Mouse (Mus musculus) heart, embryonic 16.5 days (tissue): ENCODE data around the gene Sypl. TPM values are rescaled to one million over a fixed set of nuclear protein-coding genes. Genes with fewer than 3 reads are reported as not detected.

Experiments used
- ATAC-seq: fragments of 200-750 bp; cut with Nextera tagmentation; replicated peaks from 2 replicates; pipeline ENCODE4 v1.8.0; 2017; ENCODE audit warnings: moderate number of reproducible peaks; ENCODE audit not compliant: insufficient read depth, low FRiP score; ENCODE audit errors: extremely low read depth
- H3K27ac ChIP-seq: fragments of 300-500 bp; sonication (generic); 2 replicates; pipeline ENCODE4 v1.5.1; 2014; ENCODE audit warnings: mild to moderate bottlenecking, low read length, control low read depth, moderate library complexity
- H3K27me3 ChIP-seq: fragments of 300-500 bp; sonication (generic); 2 replicates; pipeline ENCODE4 v1.6.1; 2014; ENCODE audit warnings: low read length, mixed read lengths; ENCODE audit not compliant: control insufficient read depth, insufficient read depth
- H3K36me3 ChIP-seq: fragments of 300-500 bp; sonication (generic); 2 replicates; pipeline ENCODE4 v1.6.1; 2014; ENCODE audit not compliant: control insufficient read depth, insufficient read depth
- H3K4me1 ChIP-seq: fragments of 300-500 bp; sonication (generic); 2 replicates; pipeline ENCODE4 v1.6.1; 2014; ENCODE audit warnings: low read length, mixed read lengths; ENCODE audit not compliant: control insufficient read depth, insufficient read depth
- H3K4me2 ChIP-seq: fragments of 300-500 bp; sonication (generic); 2 replicates; pipeline ENCODE4 v1.6.1; 2014; ENCODE audit warnings: low read depth, mild to moderate bottlenecking, control low read depth, low read length
- H3K4me3 ChIP-seq: fragments of 300-500 bp; sonication (generic); 2 replicates; pipeline ENCODE4 v1.5.1; 2014; ENCODE audit warnings: mild to moderate bottlenecking, control low read depth, low read length
- H3K9ac ChIP-seq: fragments of 300-500 bp; sonication (generic); 2 replicates; pipeline ENCODE4 v1.6.1; 2014; ENCODE audit warnings: low read length, control low read depth
- H3K9me3 ChIP-seq: fragments of 300-500 bp; sonication (generic); replicated peaks from 2 replicates; pipeline ENCODE4 v1.6.1; 2016; ENCODE audit warnings: low read length; ENCODE audit not compliant: control insufficient read depth
- WGBS: fragments of 180-500 bp; shearing (Covaris S2); extraction: QIAGEN DNeasy Blood & Tissue Kit; methylation state at CpG from one replicate; pipeline ENCODE4 v1.1.7; 2014; 5-methylcytosine and 5-hydroxymethylcytosine counted together
- polyA plus RNA-seq: library from polyadenylated mRNA; unstranded; fragments of >200 nt; fragmentation: Nextera tagmentation; extraction: Ambion mirVana; gene quantifications from 2 replicates; pipeline ENCODE4 v1.2.1, GENCODE M21; 2015

Sypl gene
- polyA plus RNA-seq, 1 experiment from 2014 or later, result 127 TPM

DNA sequence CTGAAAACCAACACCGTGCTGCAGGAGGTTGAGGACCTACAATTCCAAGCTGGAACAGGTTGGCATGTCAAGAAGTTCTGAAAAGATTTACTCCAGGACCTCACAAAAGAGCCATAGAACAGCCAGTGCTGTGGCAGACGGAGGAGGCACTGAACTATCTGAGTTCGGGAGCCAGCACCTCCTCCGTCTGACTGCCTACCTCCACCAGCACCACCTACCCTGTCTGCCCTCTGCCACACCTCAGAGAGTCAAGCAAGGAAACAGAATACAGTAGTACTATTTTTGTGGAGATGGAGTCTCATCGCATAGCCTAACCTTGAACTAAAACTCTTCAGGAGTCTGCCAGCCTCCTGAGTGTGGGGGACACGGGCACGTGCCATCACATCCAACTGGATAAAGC is 23.1 kb upstream of the Sypl start:
- no peaks in the 10 kb centered on the region for H3K36me3 ChIP-seq
- WGBS, result 79% methylated on average over 7 of the region's 7 CpGs
- no peak overlapping the region for H3K4me3 ChIP-seq
- no peaks in the 10 kb centered on the region for H3K27me3 ChIP-seq
- no peak overlapping the region for H3K27ac ChIP-seq
- no peak for ATAC-seq
- H3K9me3 ChIP-seq, result no peaks in the 10 kb centered on the region
- H3K9ac ChIP-seq, result no peak overlapping the region
- H3K4me1 ChIP-seq, result peaks cover 11% of the 10 kb centered on the region
- H3K4me2 ChIP-seq, result no peak overlapping the region

DNA sequence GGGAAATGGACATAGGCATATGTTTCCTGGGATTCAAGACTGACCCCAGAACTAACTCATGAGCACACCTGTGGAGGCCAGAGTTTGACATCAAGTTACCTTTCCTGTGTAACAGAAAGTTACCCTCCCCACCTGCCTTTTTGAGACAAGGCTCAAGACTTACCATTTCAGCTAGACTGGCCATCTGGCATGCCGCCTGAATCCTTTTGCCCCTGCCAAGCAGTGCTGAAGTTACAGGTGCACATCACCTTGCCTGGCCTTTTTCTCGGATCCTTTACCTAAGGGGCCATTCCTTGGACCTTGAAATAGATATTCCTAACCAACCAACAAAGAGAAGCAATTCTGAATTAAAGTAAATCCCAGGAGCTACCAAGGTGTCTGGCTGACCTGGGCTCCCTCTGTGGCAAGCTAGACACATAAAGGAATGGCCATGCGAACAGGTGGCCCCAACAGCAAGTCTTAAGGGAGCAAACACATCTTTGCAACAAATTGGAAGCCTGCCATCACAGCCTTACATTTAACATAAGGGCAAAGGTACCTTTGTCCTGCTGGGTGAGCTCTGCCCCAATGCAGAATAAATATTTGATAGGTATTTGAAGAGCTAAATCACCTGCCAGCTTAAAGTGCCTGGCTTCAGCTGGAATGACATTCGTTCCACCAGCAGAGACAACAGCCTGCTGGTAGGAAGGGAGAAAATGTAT is 17.3 kb upstream of the Sypl start:
- Histone ChIP-seq H3K4me3 (no peak overlapping the region), H3K9ac (no peak overlapping the region), H3K9me3 (no peaks in the 10 kb centered on the region), H3K4me2 (no peak overlapping the region), H3K27ac (no peak overlapping the region), H3K4me1 (no peaks in the 10 kb centered on the region), H3K36me3 (no peaks in the 10 kb centered on the region), H3K27me3 (no peaks in the 10 kb centered on the region)
- 72% methylated on average over 4 of the region's 4 CpGs for WGBS
- no peak for ATAC-seq

DNA sequence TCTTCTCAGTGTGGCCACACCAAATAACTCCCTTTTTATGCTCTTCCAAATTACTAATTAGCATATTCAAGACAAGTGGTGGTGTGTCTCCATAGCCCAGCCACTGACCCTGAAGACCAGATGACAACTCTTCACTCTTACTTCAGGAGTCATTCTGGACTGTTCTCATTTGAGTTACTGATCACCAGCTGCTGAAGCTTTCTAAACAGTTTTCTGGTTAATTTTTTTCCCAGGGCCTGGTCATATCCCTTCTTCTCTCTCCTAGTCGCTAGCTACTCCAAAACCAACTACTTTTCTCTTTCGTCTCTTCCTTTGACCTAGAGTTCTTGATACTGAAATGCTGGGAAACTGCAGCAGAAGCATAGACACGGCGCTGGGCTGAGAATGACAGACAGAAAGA is 12.6 kb upstream of the Sypl start:
- no peaks in the 10 kb centered on the region for H3K36me3 ChIP-seq
- H3K27me3 ChIP-seq, result no peaks in the 10 kb centered on the region
- no peak overlapping the region for H3K4me2 ChIP-seq
- H3K27ac ChIP-seq, result no peak overlapping the region
- 87% methylated on average over 4 of the region's 4 CpGs for WGBS
- H3K9me3 ChIP-seq, result no peaks in the 10 kb centered on the region
- no peak overlapping the region for H3K4me3 ChIP-seq
- H3K9ac ChIP-seq, result no peak overlapping the region
- ATAC-seq, result no peak
- H3K4me1 ChIP-seq, result peaks cover 2% of the 10 kb centered on the region; the same call in 1 of the 2 replicates

DNA sequence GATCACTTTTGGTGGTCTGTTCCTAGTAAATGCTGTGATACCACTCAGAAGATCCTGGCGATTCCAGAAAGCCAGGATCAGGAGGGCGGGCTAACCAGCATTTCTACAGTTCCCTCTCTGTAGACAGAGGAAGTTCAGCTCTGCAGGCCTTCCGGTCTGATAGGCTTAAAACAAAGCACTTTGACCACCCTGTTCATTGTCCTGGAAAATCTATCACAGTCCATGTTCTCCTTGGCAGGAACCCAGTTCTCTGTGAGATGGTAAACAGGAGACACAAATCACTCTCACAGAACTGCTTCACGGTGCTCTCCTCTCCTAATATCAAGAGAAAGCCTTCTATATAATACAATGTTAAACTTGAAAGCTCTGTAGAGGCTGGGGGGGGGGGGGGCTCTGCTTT is 10.3 kb upstream of the Sypl start:
- peak; percentile 72; the same call in 1 of the 2 replicates for ATAC-seq
- H3K9me3 ChIP-seq, result no peaks in the 10 kb centered on the region
- H3K9ac ChIP-seq, result no peak overlapping the region
- peaks cover 2% of the 10 kb centered on the region; the same call in 1 of the 2 replicates for H3K4me1 ChIP-seq
- H3K4me2 ChIP-seq, result no peak overlapping the region
- peak overlapping the region; percentile 74 for H3K27ac ChIP-seq
- no peak overlapping the region for H3K4me3 ChIP-seq
- 50% methylated on average over 4 of the region's 4 CpGs for WGBS
- H3K27me3 ChIP-seq, result no peaks in the 10 kb centered on the region
- H3K36me3 ChIP-seq, result no peaks in the 10 kb centered on the region

DNA sequence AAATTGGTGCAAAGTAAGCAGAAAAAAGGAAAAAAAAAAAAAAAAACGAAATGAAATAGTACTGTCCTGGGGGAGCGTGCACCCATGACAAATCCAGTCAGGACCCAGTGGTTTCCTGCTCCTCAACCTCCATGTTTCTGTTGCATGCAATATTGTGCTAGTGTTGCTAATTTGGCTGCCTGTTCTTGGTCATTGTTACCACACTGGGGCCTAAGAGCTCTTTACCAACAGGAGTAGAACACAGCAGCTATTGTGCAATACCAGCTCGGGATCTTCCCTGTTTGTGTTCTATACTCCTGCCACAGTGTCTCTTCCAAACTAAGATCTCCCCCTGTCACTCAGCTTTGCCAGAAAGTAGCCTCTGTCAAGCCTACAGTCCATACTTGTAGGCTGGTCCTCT is 9.7 kb upstream of the Sypl start:
- WGBS, result 68% methylated on average over 3 of the region's 3 CpGs
- ATAC-seq, result no peak
- Histone ChIP-seq H3K9me3 (no peaks in the 10 kb centered on the region), H3K36me3 (no peaks in the 10 kb centered on the region), H3K4me3 (no peak overlapping the region), H3K4me1 (peaks cover 2% of the 10 kb centered on the region; the same call in 1 of the 2 replicates), H3K27me3 (no peaks in the 10 kb centered on the region), H3K9ac (no peak overlapping the region), H3K27ac (peak overlapping the region; percentile 74), H3K4me2 (no peak overlapping the region)

- H3K9me3 ChIP-seq, result no peaks in the 10 kb centered on the region
- no peaks in the 10 kb centered on the region for H3K36me3 ChIP-seq
- ATAC-seq, result no peak
- no peak overlapping the region for H3K9ac ChIP-seq
- H3K27ac ChIP-seq, result no peak overlapping the region
- no peak overlapping the region for H3K4me2 ChIP-seq
- H3K4me3 ChIP-seq, result no peak overlapping the region
- H3K4me1 ChIP-seq, result peaks cover 2% of the 10 kb centered on the region; the same call in 1 of the 2 replicates
- no peaks in the 10 kb centered on the region for H3K27me3 ChIP-seq
- 67% methylated on average over 8 of the region's 8 CpGs for WGBS
Observed at GRCm38 (mm10) chr12:32944884-32945454, 8.7 kb upstream of the Sypl start.

DNA sequence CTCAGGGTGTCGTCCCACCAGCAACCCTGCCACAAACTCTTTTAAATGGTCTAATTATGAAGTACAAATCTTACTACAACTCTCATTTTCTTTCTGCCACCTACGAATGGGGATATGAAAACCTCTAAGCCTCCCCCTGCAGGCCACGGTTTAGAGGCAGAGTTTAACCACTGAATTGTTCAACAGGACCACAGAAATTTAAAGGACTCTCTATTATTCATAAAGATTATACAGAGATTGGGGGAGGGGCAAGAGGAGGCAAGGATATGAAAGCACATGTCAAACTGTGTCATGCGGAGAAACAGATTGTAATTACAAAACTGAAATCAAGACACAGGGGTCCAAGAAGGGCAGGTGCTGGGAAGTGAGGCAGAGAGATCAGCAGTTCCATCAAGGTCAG is 7.3 kb upstream of the Sypl start:
- Histone ChIP-seq H3K4me1 (peaks cover 2% of the 10 kb centered on the region; the same call in 1 of the 2 replicates), H3K4me2 (no peak overlapping the region), H3K4me3 (no peak overlapping the region), H3K27ac (no peak overlapping the region), H3K9ac (no peak overlapping the region), H3K27me3 (no peaks in the 10 kb centered on the region), H3K36me3 (no peaks in the 10 kb centered on the region), H3K9me3 (no peaks in the 10 kb centered on the region)
- 79% methylated on average over 4 of the region's 4 CpGs for WGBS
- ATAC-seq, result no peak

DNA sequence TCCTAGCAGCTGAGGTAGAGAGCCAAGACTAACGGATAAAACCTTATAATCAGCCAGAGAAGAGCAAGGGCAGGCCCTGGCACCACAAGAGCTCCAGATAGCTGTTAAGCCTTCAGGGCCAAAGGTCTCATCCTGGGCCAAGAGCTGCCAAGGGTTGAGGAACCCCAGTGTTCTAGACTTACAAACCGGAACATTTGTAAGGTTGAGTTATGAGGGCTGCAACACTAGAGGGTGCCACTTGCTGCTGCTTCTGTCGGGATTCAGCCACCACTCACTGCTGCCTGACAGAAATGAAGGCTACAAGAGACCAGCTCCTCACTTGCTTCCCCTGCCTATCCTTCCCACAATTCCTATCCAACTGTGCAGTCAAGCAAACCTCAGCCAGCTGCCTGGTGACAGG is 1.3 kb upstream of the Sypl start:
- ATAC-seq, result no peak
- Histone ChIP-seq H3K4me1 (peaks cover 22% of the 10 kb centered on the region), H3K4me3 (no peak overlapping the region), H3K27ac (no peak overlapping the region), H3K9ac (no peak overlapping the region), H3K9me3 (no peaks in the 10 kb centered on the region), H3K4me2 (no peak overlapping the region), H3K27me3 (no peaks in the 10 kb centered on the region), H3K36me3 (no peaks in the 10 kb centered on the region)
- WGBS, result 36% methylated on average over 3 of the region's 3 CpGs

GRCm38 (mm10) chr12:32953066-32953465 is 625 bp upstream of the Sypl start:
- H3K4me1 ChIP-seq, result peaks cover 23% of the 10 kb centered on the region
- peak overlapping the region; percentile 93 for H3K9ac ChIP-seq
- H3K4me2 ChIP-seq, result peak overlapping the region; percentile 75
- 19% methylated on average over 6 of the region's 6 CpGs for WGBS
- H3K4me3 ChIP-seq, result peak overlapping the region; percentile 89
- no peaks in the 10 kb centered on the region for H3K36me3 ChIP-seq
- H3K27ac ChIP-seq, result peak overlapping the region; percentile 100
- ATAC-seq, result no peak
- no peaks in the 10 kb centered on the region for H3K9me3 ChIP-seq
- no peaks in the 10 kb centered on the region for H3K27me3 ChIP-seq
